Mouse (Mus musculus) fat pad, adult 2 months (tissue): ENCODE results near the gene Clec2d.
"Not testable (repeated sequence)": the region's sequence is repeated elsewhere in the genome, so short reads cannot be mapped to it uniquely, and the experiment has no call there.

Source experiments
- DNase-seq: peaks from one replicate; pipeline ENCODE4 v3.0.0-alpha.2; 2011; ENCODE audit warnings: low read depth, low spot score; ENCODE audit errors: extremely low read depth

Clec2d gene

DNA sequence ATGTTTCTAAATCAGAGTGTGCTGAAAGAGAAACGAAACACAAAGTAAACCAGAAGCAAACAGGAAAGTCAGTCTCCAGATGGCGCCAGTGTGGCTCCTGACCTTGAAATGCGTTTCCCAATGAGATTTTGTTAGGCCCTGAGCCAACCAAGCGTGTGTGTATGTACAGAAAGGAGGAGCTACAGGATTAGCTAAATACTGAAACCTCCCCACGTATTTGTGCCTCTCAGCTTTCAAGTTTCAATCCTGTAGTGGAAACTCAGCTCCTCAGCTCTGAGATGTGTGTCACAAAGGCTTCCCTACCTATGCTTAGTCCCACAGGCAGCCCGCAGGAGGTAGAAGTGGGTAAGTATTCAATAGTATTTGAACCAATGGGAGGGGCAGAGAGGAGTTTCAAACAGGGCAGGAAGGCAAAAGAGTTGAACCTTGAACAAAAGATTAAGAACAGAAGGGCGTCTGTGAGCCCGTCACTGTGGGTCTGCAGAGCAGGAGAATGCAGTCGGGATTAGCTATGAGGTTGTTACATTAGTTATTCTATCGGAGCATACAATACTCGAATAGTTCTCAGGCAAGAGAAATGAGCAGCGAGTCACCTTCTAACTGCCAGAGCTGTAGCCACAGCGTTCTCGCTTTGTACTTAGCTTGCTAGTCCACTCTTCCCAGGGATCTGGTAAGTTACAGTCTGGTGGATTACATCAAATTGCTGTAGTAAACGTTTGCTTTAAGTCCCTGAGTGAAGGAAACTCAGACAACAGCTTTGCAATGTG, at the start of gene Clec2d:
TSS of gene Clec2d (plus strand) at position 213 of the 767 bp plus-strand sequence.
- DNase-seq, result peak; percentile 97

DNA sequence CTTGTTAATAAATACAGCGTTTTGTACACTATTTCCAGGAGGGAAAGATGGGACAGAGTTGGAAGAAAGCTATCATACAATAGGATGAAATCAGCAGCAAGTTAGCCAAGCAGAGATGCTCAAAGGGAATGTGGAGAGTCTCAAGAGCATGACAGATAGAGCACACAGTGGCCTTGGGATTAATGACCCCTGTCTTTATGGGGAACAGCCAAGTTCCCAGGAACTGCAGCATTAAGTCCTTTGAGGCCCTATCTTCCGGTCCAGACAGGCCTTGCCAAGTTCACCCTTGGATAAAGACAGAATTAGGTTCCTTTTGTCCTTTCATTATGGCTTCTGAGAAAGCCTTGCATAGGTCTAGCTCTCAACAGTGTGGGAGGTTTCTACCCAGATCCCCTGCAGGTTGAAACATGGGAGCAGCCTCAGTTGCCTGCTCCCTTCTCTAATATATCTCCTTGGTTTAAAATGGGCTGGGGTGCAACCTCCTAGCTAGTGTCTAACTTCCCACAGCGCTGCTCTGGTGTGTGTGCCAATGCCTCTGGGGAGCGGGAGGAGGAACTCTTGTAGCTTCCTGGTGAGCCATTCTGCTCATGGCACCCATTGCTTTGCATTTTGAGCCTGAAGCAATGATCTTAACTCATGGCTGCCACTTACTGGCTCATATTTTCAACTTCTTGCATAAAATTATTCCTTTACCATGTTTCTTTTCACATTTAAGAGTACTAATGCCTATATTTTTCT, 47.6 kb upstream of the Clec2d start:
- DNase-seq, result no peak

DNA sequence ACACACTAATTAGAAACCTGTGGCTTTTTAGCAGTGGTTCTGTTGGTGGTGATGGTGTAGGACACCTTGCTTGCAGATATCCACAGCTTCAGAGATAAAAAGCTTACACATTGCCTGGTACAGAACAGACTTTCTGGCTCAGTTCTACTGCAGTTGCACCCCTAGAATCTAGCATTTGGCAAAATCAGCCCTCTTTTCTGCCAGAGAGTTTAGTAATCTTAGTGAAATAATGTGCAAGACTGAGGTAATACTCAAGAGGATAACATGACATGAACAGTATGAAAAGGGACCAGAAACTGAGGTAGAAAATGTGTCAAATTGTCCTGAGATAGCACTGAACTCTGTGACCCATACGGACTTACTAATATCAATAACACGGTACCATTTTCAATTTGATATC, 33.6 kb upstream of the Clec2d start:
- DNase-seq, result no peak

DNA sequence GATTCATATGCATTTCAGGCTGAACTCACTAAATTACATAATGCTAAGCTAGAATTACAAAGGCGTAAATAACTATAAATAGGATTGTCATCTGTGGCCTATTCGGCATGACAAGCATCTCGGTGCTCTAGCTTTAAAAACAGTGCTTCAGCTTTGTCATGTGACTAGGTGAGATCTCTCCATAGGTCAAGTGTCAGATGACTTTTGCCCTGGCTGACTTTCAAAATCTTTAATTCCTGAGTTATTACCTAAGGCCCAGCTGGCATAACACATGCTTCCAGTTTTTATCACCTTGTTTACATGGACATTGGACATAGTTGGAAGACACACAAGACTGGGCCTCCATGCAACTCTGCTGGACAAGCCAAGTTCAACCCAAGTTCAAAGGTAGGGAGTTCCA, 20.3 kb upstream of the Clec2d start:
- DNase-seq, result peak; percentile 94

DNA sequence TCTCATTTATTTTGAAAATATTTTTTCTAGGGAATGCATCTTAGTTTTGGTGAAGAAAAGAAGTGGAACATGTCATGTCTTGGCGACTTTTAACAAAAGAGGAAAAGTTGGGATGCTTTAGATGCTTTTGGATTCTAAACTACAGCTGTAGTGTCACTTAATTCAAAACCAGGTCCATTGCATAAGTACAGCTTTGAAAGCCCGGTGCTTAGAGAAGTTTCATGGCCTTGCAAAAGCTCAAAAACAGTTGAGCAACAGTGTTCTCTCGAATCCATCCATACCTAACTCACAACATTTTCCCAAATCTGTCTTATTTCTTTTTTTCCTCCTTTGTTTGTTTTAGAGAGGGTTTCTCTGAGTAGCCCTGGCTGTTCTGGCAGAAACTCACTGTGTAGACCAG, 19.3 kb upstream of the Clec2d start:
- no peak for DNase-seq

DNA sequence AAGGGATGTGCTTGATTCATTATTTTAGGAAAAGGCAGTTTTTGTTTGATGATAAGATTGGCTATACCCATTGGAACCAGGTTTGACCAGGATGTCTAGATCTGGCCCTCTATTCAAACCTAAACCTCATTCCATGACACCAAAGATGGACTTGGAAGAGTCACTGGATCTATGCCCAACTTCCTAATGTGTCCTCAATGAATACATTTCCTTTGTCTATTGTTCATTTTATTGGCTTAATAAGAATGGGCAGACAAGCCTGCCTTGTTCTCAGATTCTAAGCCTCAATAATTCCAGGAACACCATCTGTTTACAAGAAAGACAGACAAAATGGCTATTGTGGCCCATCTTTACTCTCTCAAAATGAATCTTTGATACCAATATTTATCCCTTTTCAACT, 18.5 kb upstream of the Clec2d start:
- peak; percentile 82 for DNase-seq

DNA sequence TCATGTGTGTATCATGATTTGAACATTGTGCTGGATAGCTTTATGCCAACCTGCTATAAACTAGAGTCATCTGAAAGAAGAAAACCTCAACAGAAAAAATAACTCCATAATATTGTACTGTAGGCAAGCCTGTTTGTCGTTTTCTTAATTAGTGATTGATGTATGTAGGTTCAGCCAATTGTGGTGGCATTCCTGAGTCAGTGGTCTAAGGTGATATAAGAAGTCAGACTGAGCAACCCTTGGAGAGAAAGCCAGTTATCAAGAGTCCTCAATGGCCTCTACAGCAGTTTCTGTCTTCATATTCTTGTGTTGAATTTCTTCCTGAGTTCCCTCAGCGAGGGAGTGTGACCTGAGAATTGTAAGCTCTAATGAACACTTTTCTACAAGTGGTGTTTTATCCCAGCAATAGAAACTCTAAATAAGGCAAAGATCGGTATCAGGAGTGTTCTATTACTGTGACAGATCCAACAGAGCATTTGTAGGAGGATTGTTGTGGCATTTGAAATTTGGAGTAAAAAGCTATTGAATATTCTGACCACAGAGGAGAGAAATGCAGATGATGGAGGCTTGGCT, 17.7 kb upstream of the Clec2d start:
- no peak for DNase-seq

DNA sequence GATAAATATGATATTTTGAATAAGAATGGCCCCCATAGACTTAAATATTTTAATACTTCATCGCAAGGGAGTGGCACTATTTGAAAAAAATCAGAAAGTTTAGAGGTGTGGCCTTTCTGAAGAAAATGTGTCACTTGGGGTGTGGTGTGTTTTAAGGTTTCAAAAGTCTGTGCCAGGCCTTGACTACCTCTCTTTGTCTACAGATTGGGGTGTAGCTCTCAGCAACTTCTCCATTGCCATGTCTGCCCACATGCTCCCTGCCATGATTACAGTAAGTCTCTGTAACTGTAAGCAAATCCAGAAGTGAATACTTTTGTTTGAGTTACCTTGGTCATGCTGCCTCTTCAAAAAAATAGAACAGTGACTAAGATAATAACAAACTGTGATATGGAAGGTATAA, 16.8 kb upstream of the Clec2d start:
- DNase-seq, result no peak

DNA sequence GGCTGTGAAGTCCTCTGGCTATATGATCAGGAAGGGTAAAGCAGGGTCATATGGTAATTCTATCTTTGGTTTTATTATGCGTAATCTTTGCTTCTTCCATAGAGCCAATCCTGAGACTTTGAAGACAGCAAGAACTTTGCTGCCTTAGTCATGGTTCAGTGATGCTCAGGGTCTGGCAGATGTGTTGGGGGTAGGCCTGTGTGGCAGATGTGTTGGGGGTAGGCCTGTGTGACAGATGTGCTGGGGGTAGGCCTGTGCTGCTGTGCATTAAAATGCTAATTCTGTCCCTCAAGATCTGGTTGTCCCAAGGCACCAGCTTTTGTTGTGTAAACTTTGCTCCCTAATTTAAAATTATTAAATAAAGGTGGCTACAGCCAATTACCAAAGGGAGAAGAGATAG, 9.5 kb upstream of the Clec2d start:
- DNase-seq, result no peak

DNA sequence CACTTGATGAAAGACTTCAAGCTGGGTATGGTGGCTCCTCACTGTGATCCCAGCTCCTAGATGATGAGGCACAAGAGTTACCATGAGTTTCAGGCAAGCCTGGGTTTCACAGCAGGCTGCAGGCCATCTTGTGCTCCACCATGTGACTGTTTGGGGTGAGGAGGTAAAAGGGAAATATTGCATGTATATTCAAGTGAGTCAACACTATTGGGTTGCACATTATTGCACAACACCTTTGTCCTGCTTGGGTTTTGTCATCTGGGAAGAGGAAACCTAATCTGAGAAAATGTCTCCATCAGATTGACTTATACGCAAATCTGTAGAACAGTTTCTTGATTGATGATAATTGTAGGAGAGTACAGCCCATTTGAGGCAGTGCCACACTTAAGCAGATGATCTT, 8.7 kb upstream of the Clec2d start:
- DNase-seq, result peak; percentile 54

DNA sequence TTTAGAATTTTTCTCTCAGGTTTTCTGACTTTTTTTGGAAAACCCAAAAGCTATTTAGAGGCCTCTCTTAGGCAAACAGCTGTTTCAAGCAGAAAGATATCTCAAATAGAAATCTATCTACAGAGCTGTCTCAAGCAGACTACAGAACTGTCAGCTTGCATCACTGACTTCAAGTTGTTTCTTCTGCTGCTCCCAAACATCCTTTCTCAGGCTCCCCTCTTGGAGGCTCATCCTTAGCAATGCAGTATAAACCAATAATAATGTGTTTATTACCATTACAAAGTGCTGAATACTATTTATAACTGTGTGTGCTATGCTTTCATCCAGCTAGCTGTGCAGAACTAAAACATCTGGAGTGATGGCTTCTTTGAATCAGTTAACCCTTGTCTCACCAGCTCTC, 5.6 kb upstream of the Clec2d start:
- no peak for DNase-seq

DNA sequence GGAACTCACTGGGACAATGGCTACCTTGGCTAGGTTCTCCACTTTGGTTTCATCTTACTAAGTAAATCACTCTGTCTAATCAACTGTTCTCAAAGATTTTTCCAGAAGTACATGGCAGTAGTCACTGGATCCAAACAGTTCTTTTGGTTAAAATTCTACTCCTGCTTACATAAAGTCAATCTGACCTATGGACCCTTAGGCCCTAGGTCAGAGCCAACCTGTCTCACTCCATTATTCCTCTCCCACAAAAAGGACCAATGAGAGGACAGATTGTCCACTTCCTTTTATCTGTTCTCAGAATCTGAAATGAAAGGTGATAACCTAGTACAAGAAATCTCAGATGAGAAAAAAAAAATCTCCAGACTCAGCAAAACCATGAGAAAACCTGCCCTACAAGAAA, 4.8 kb upstream of the Clec2d start:
- DNase-seq, result no peak

DNA sequence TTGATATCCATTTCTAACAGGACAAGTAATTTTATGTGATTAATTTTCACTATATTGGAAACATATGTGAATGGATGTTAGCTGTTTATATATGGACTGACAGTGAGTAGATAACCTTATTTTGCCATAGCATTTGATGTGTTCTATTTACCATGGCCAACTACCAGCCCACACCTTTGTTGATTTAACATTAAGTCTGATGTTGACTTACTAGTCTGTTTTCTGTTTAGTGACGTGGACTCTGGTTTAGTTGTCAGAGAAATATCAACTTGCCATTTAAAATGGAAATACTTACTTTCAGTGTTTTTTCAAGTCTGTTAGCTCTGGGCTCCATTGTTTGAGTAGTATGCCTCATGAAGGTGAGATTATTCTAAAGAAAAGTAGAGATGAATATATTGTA, 3.8 kb upstream of the Clec2d start:
- no peak for DNase-seq

DNA sequence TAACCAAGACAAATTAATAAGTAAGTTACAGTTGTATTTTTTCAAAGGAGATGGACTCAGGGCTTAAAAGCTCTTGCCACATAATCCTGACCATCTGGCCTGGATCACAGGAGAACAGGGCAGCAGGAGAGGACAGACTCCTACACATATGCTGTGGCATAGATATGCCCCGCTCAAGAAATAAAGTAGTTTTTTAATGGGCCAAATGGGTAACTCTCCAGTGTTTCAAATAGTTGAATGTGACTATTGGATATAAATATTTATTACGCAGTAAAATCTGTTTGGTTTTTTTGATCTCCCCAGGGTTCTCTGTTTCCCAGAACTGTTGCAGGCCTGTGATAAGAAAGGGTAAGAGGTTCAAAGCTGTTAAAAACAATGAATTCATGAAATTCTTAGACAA, 1.1 kb upstream of the Clec2d start:
- no peak for DNase-seq

DNA sequence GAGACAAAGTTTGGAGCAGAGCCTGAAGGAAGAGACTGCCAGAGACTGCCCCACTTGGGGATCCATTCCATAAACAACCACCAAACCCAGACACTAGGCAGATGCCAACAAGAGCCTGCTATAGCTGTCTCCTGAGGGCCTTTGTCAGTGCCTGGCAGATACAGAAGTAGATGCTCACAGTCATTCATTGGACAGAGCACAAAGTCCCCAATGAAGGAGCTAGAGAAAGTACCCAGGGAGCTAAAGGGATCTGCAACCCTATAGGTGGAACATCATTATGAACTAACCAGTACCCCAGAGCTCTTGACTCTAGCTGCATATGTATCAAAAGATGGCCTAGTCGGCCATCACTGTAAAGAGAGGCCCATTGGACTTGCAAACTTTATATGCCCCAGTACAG, 584 bp upstream of the Clec2d start:
- DNase-seq, result not testable (repeated sequence)

DNA sequence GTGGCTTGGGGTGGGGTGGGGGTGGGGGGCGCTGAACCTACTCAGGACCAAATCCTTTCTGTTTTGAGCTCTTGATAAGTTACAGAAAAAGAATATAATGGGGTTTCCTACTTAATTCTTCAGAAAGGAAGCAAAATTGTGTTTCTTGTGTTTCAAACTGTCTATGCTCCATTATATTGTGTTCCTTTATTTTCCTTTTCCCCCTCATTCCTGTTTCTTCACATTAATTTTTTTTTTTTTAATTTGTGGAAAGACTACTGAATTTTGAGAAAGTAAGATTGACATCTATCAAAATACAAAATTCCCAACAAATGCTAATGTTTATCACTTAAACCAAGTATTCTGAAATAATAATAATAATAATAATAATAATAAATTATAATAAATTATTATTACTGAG, 834 bp downstream of the Clec2d start:
- no peak for DNase-seq

DNA sequence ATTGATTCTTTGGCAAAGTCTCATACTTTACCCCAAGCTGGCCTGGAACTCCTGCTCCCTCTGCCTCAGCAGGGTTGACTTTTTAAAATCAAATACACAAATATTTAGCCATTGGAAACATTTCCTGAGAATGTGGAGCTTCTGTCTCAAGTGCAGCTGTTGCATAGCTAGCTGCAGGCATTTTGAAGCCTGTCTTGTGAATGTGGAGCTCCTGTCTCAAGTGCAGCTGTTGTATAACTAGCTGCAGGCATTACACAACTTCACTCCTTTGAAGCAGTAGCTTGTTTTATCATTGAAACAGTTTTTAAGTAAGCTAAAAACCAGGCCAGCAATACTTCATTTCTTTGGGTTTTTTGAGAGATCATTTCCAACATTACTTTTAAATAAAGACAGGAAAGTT, 1.3 kb downstream of the Clec2d start:
- peak; percentile 61 for DNase-seq

DNA sequence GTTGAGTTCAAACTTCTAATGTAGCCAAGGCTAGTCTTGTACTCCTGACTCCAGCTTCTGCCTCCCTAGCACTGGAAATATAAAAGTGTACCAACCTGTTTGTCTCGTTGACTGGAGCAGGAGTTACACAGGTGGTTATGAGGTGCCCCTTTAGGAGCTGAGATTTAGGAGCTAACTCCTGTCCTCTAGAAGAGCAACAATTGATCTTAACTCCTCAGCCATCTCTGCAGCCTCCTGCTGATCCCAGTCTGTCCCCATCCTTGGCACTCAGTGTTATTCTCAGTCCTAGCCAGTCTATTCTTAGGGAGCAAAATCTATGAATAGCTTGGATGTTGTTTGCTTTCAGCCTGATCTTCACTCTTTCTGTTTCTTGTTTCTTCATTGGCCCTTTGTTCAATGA, 2.1 kb downstream of the Clec2d start:
- no peak for DNase-seq

DNA sequence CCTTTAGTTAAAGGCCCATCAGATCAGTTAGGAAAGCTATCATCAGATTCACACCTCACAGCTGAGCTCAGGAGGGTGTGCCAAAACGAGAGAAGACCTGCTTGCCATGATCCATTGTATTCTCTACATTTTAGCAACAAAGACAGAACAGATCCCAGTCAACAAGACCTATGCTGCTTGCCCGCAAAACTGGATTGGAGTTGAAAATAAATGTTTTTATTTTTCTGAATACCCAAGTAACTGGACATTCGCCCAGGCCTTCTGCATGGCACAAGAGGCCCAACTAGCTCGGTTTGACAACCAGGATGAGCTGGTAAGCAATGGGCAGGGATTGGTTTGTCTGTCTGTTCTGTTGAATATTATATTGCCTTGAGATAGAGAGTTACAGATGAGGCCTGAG, 3.6 kb downstream of the Clec2d start:
- not testable (repeated sequence) for DNase-seq

DNA sequence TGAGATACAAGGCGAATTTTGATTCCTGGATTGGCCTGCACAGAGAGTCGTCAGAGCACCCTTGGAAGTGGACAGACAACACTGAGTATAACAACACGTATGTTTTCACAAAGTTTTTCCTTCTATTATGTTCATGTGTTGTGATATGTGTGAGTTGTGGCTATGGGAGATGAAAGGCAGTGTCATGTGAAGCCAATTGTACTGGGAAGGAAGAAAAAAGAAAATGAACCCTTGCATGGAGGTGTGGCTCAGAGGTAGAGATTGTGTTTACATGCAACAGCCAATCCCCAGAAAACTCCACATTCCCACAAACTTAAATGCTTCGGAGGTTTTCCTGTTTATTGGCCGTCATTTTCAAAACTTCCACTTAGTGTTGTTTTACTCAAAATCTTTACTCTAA, 4.4 kb downstream of the Clec2d start:
- DNase-seq, result no peak

DNA sequence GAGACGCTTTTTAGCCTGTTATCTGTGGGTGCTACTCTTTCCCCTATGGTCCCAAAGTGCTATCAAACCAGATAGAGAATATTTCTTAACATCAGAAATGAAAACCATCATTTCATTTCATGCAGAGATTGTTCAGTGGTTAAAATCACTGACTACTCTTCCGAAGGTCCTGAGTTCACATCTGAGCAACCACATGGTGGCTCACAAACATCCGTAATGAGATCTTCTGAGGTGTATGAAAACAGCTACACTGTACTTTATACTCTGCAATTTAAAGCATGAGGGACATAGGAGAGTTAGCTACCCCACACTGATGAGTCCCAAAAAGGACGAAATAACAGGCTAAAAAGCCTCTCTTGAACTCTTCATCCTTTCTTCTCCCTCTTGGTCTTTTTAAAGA, 5.6 kb downstream of the Clec2d start:
- DNase-seq, result no peak

DNA sequence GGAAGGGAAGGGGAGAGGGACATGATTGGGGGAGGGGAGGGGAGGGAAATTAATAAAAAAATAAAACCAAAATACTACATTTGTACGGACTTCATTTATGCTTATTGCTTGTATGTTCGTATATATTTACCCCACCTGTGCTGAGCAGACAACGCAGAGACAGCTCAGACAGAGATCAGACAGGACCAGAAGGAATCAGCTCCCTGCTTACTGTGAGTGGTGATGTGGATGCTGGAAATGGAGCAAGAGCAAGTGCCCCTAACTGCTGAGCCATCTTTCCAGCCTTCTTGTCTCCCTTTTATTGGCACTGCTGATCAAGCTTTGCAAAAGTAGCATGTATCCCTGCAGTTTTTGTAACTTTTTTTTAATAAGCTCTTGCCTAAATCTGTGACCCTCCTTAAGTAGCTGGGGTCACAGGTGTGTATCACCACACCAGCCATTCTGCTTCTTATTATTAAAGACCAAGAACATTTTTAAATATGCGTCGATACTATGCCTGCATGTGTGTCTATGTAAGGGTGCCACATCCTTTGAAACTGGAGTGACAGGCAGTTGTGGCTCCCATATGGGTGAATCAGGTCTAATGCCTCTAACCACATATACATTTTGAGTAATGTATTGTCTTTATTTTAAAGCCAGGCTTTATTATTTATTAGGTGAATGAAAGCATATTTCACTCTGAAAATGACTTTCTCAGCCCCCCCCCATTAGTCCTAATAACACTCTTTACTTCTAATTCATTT, 6.2 kb downstream of the Clec2d start:
- no peak for DNase-seq
